Comparison of ENCODE assay signal across 9 mouse cellular contexts in the genomic region with DNA sequence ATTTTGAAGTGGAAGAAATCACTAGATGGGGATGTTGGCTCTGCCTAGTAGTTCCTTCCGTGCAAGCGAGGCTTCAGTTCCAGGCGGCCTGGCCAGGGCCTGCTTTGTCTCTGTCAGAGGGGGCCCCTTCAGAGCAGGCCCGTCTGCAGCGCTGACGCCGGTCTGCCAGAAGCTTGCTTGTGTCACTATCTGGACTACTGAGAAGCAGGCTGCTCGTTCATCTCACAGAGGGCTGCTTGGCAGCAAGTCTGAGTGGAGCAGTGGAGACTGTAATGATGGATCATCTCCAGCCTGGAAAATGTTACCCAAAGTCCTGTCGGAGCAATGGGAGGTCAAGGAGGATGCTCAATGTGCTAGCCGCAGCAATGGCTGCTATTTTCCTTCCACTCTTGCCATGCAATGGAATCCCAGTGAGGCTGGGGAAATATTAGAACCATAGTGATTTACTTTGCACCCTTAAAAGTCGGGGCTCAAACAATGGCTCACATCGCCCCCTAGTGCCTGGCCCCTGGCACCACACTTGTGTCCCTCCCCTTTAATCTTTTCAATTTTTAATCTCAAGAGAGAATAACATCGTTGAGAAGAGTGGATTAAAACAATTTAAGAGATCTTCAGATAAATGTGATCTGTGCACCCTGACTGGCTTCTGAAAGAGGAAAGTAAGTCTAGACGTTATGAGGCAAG. TPM values are rescaled to one million over a fixed set of nuclear protein-coding genes. Genes with fewer than 3 reads are reported as not detected.
A peak's percentile ranks its signal among the peaks of the same experiment; 100 is the strongest.
DNase-seq lines count a peak whose midpoint lies in the region; ATAC-seq and TF ChIP-seq lines count a peak whose summit lies in the region.
"Had no signal": no experiment of that assay in that cellular context is flagged by ENCODE, and none has a peak within 500 bp of the region (broad histone marks: within the 10 kb centered on the region; RNA-seq: fewer than 3 reads in every experiment).

No protein-coding gene starts in this region.

- intact Hi-C loops in left cerebral cortex, postnatal 25 days (cut with DNase I), result no loop called here

- ATAC-seq in liver, embryonic 12.5 days, result no peak
- ATAC-seq in forebrain, postnatal 0 days, result peak; percentile 80
- ATAC-seq in neutrophil, adult 5-6 weeks (ENCODE audit: extremely low read depth, insufficient number of reproducible peaks, low FRiP score, poor library complexity, severe bottlenecking), result peak; percentile 44; the same call in 1 of the 2 replicates

- no peak overlapping the region for H3K4me2 ChIP-seq in liver, embryonic 12.5 days
- no peak overlapping the region for H3K4me2 ChIP-seq in forebrain, postnatal 0 days (ENCODE audit: low read depth)
- H3K4me2 ChIP-seq: embryonic facial prominence, embryonic 15.5 days had no signal

- H3K27ac ChIP-seq in liver, embryonic 12.5 days, result no peak overlapping the region
- H3K27ac ChIP-seq in forebrain, postnatal 0 days (ENCODE audit: low read depth, low read length), result no peak overlapping the region
- H3K27ac ChIP-seq: embryonic facial prominence, embryonic 15.5 days had no signal

- 52% methylated on average over 14 of the region's 14 CpGs for WGBS in liver, embryonic 12.5 days (ENCODE audit: insufficient replicate concordance)
- 28% methylated on average over 14 of the region's 14 CpGs for whole genome bisulfite sequencing in forebrain, postnatal 0 days

- H3K9ac ChIP-seq in liver, embryonic 12.5 days, result no peak overlapping the region
- no peak overlapping the region for H3K9ac ChIP-seq in forebrain, postnatal 0 days
- H3K9ac ChIP-seq: embryonic facial prominence, embryonic 15.5 days had no signal

- no peaks in the 10 kb centered on the region for H3K36me3 ChIP-seq in liver, embryonic 12.5 days
- no peaks in the 10 kb centered on the region for H3K36me3 ChIP-seq in forebrain, postnatal 0 days (ENCODE audit: insufficient read depth)
- H3K36me3 ChIP-seq: embryonic facial prominence, embryonic 15.5 days had no signal

- TF ChIP-seq CTCF in forebrain, postnatal 0 days (IDR thresholded peaks at IDR 0.05; ENCODE audit: low read depth), result peak; percentile 55

- peak; percentile 23 for DNase-seq in liver
- DNase-seq in adrenal gland, postnatal 10 days, result peak; percentile 47
- DNase-seq in forebrain, postnatal 0 days, result peak; percentile 39
- peak; percentile 43 to 44 for DNase-seq in kidney, postnatal 4 days
- no peak for DNase-seq in spleen, adult 12 weeks (ENCODE audit: low spot score)
- no peak for DNase-seq in left cerebral cortex, postnatal 25 days (ENCODE audit: low spot score in 2 of 2)

- H3K27me3 ChIP-seq in liver, embryonic 12.5 days (replicated peaks), result no peaks in the 10 kb centered on the region
- H3K27me3 ChIP-seq in forebrain, postnatal 0 days (ENCODE audit: insufficient read depth, low read length), result no peaks in the 10 kb centered on the region
- H3K27me3 ChIP-seq: embryonic facial prominence, embryonic 15.5 days had no signal

- no peaks in the 10 kb centered on the region for H3K4me1 ChIP-seq in liver, embryonic 12.5 days
- H3K4me1 ChIP-seq in forebrain, postnatal 0 days (ENCODE audit: insufficient read depth), result no peaks in the 10 kb centered on the region

- no peaks in the 10 kb centered on the region for H3K9me3 ChIP-seq in liver, embryonic 12.5 days (replicated peaks)
- H3K9me3 ChIP-seq in forebrain, postnatal 0 days (ENCODE audit: low read length), result no peaks in the 10 kb centered on the region
- H3K9me3 ChIP-seq: embryonic facial prominence, embryonic 15.5 days had no signal

- H3K4me3 ChIP-seq in liver, embryonic 12.5 days, result no peak overlapping the region
- no peak overlapping the region for H3K4me3 ChIP-seq in forebrain, postnatal 0 days (ENCODE audit: low read depth, low read length)
- H3K4me3 ChIP-seq: embryonic facial prominence, embryonic 15.5 days had no signal

RNA-seq across cellular contexts. Expression of gene Klhl8, which starts 26.0 kb away (rescaled TPM):
- 2.1 and 2.4 TPM in 2 replicates for polyA plus RNA-seq in liver, embryonic 12.5 days (2016; fragmentation: Nextera tagmentation; extraction: Ambion mirVana)
- total RNA-seq in adrenal gland, postnatal 10 days (2021), result 10 to 100 TPM; 12.0 to 15.7 TPM
- total RNA-seq in forebrain, postnatal 0 days (2014; rRNA removed), result 51.2 and 60.0 TPM in 2 replicates
- 41.0 and 47.3 TPM in 2 replicates for polyA plus RNA-seq in forebrain, postnatal 0 days (2015; fragmentation: Nextera tagmentation; extraction: Ambion mirVana)
- total RNA-seq in neutrophil, adult 5-6 weeks (2017), result 2.1 and 4.2 TPM in 2 replicates
- total RNA-seq in left cerebral cortex, postnatal 25 days (2021), result 10 to 100 TPM; 37.8 to 39.3 TPM

RNA-seq across cellular contexts. Expression of gene Hsd17b13, which starts 40.2 kb away (rescaled TPM):
- polyA plus RNA-seq in liver, embryonic 12.5 days (2016; fragmentation: Nextera tagmentation; extraction: Ambion mirVana), result 0.17 and 0.21 TPM in 2 replicates
- 100 to 1,000 TPM in 1 of 2 experiments, 10 to 100 TPM in 1; 59.3 to 169 TPM for total RNA-seq in adrenal gland, postnatal 10 days (2021)
- total RNA-seq in forebrain, postnatal 0 days (2014; rRNA removed), result not detected in 2 replicates
- polyA plus RNA-seq in forebrain, postnatal 0 days (2015; fragmentation: Nextera tagmentation; extraction: Ambion mirVana), result 0.16 and 0.21 TPM in 2 replicates
- 0.35 and 0.74 TPM in 2 replicates for total RNA-seq in neutrophil, adult 5-6 weeks (2017)
- total RNA-seq in left cerebral cortex, postnatal 25 days (2021), result under 1 TPM; 0.37 to 0.50 TPM

Comparison
In these comparisons a context has a peak if more than half of its experiments do, and no peak if none do; other contexts are left out.
1. DNase-seq: peak in liver (single experiment), adrenal gland, postnatal 10 days (single experiment), forebrain, postnatal 0 days (single experiment) and kidney, postnatal 4 days (2 of 2); none in spleen, adult 12 weeks (single experiment) and left cerebral cortex, postnatal 25 days (0 of 2).
2. RNA of gene Hsd17b13, which starts 40.2 kb away (total RNA-seq): 59.3 to 169 TPM in adrenal gland, postnatal 10 days; 0.37 to 0.50 TPM in left cerebral cortex, postnatal 25 days, 0.35 to 0.74 TPM in neutrophil, adult 5-6 weeks and not detected in forebrain, postnatal 0 days; every median in the first group is over 10 times any median in the second.